Mouse (Mus musculus): ENCODE results near the gene Zkscan3. TPM values are rescaled to one million over a fixed set of nuclear protein-coding genes. Genes with fewer than 3 reads are reported as not detected.

Gene Zkscan3
- 71.4 and 75.9 TPM in 2 replicates for polyA plus RNA-seq (2015; fragmentation: Nextera tagmentation; extraction: Ambion mirVana)

- peak within 1 kb of the TSS; percentile 64 for H3K4me2 ChIP-seq
- peak within 1 kb of the TSS; percentile 71 for H3K9ac ChIP-seq
- peak; percentile 96 for ATAC-seq (replicated peaks)
- no peaks in the 10 kb centered on the region for H3K36me3 ChIP-seq (replicated peaks)
- H3K27me3 ChIP-seq (replicated peaks): peaks cover 3% of the 10 kb centered on the region; the same call in 1 of the 2 replicates
- peaks cover 34% of the 10 kb centered on the region for H3K4me1 ChIP-seq
- WGBS: under 1% methylated on average over 35 of the region's 35 CpGs
- peak within 1 kb of the TSS; percentile 78 for H3K27ac ChIP-seq
- H3K4me3 ChIP-seq: peak within 1 kb of the TSS; percentile 70
- no peaks in the 10 kb centered on the region for H3K9me3 ChIP-seq
These were observed at the start of gene Zkscan3 for GRCm38 (mm10) chr13:21402287-21402846. Gene Zkscan3, minus strand, starts transcription at chr13:21402755.

GRCm38 (mm10) chr13:21447856-21448614, 45.5 kb upstream of the Zkscan3 start:
- Histone ChIP-seq H3K4me2 (no peak overlapping the region), H3K4me3 (no peak overlapping the region), H3K9me3 (no peaks in the 10 kb centered on the region), H3K4me1 (peaks cover 10% of the 10 kb centered on the region), H3K27me3 (replicated peaks) (no peaks in the 10 kb centered on the region), H3K9ac (no peak overlapping the region), H3K36me3 (replicated peaks) (peaks cover 32% of the 10 kb centered on the region; the same call in 1 of the 2 replicates), H3K27ac (no peak overlapping the region)
- 81% methylated on average over 16 of the region's 16 CpGs for WGBS
- no peak for ATAC-seq (replicated peaks)

- Histone ChIP-seq H3K4me2 (no peak overlapping the region), H3K9me3 (no peaks in the 10 kb centered on the region), H3K27me3 (replicated peaks) (no peaks in the 10 kb centered on the region), H3K4me3 (no peak overlapping the region), H3K27ac (no peak overlapping the region), H3K9ac (no peak overlapping the region), H3K4me1 (peaks cover under 1% of the 10 kb centered on the region), H3K36me3 (replicated peaks) (peaks cover 36% of the 10 kb centered on the region; the same call in 1 of the 2 replicates)
- no peak for ATAC-seq (replicated peaks)
- WGBS: 90% methylated on average over 9 of the region's 9 CpGs
These were observed 44.2 kb upstream of the Zkscan3 start for GRCm38 (mm10) chr13:21446796-21447195.

- Histone ChIP-seq H3K4me2 (peak overlapping the region; percentile 81), H3K9me3 (no peaks in the 10 kb centered on the region), H3K27ac (peak overlapping the region; percentile 75), H3K4me1 (peaks cover 16% of the 10 kb centered on the region), H3K4me3 (peak overlapping the region; percentile 50), H3K36me3 (replicated peaks) (peaks cover 24% of the 10 kb centered on the region; the same call in 1 of the 2 replicates), H3K9ac (peak overlapping the region; percentile 51), H3K27me3 (replicated peaks) (no peaks in the 10 kb centered on the region)
- 15% methylated on average over 10 of the region's 10 CpGs for WGBS
- ATAC-seq (replicated peaks): peak; percentile 65
These were observed 38.6 kb upstream of the Zkscan3 start for GRCm38 (mm10) chr13:21441207-21441572.

GRCm38 (mm10) chr13:21440503-21441206, 38.1 kb upstream of the Zkscan3 start, which contains the start of gene Pgbd1:
Gene Pgbd1, minus strand, starts transcription at chr13:21441058.
- WGBS: under 1% methylated on average over 32 of the region's 32 CpGs
- Histone ChIP-seq H3K36me3 (replicated peaks) (peaks cover 22% of the 10 kb centered on the region; the same call in 1 of the 2 replicates), H3K9ac (peak within 1 kb of the TSS; percentile 51), H3K4me2 (peak within 1 kb of the TSS; percentile 81), H3K4me3 (peak within 1 kb of the TSS; percentile 50), H3K27me3 (replicated peaks) (no peaks in the 10 kb centered on the region), H3K27ac (peak within 1 kb of the TSS; percentile 75), H3K4me1 (peaks cover 16% of the 10 kb centered on the region), H3K9me3 (no peaks in the 10 kb centered on the region)
- peak; percentile 98 for ATAC-seq (replicated peaks)

GRCm38 (mm10) chr13:21435476-21435875, 32.9 kb upstream of the Zkscan3 start:
- WGBS: 93% methylated on average over 4 of the region's 4 CpGs
- H3K36me3 ChIP-seq (replicated peaks): no peaks in the 10 kb centered on the region
- H3K27ac ChIP-seq: no peak overlapping the region
- H3K4me1 ChIP-seq: peaks cover 9% of the 10 kb centered on the region
- no peaks in the 10 kb centered on the region for H3K9me3 ChIP-seq
- H3K4me3 ChIP-seq: no peak overlapping the region
- no peaks in the 10 kb centered on the region for H3K27me3 ChIP-seq (replicated peaks)
- no peak for ATAC-seq (replicated peaks)
- no peak overlapping the region for H3K9ac ChIP-seq
- no peak overlapping the region for H3K4me2 ChIP-seq

- WGBS: 100% methylated on average over 1 of the region's 1 CpGs
- Histone ChIP-seq H3K27ac (no peak overlapping the region), H3K36me3 (replicated peaks) (no peaks in the 10 kb centered on the region), H3K9ac (no peak overlapping the region), H3K4me2 (no peak overlapping the region), H3K27me3 (replicated peaks) (no peaks in the 10 kb centered on the region), H3K4me3 (no peak overlapping the region), H3K9me3 (no peaks in the 10 kb centered on the region), H3K4me1 (no peaks in the 10 kb centered on the region)
- no peak for ATAC-seq (replicated peaks)
These were observed 25.1 kb upstream of the Zkscan3 start for GRCm38 (mm10) chr13:21427631-21428030.

- WGBS: 73% methylated on average over 5 of the region's 5 CpGs
- no peak overlapping the region for H3K9ac ChIP-seq
- H3K9me3 ChIP-seq: no peaks in the 10 kb centered on the region
- no peak overlapping the region for H3K4me3 ChIP-seq
- H3K4me2 ChIP-seq: no peak overlapping the region
- H3K36me3 ChIP-seq (replicated peaks): no peaks in the 10 kb centered on the region
- ATAC-seq (replicated peaks): no peak
- no peaks in the 10 kb centered on the region for H3K4me1 ChIP-seq
- H3K27ac ChIP-seq: no peak overlapping the region
- no peaks in the 10 kb centered on the region for H3K27me3 ChIP-seq (replicated peaks)
These were observed 20.7 kb upstream of the Zkscan3 start for GRCm38 (mm10) chr13:21423301-21423700.

GRCm38 (mm10) chr13:21418865-21419264, 16.3 kb upstream of the Zkscan3 start:
- no peaks in the 10 kb centered on the region for H3K4me1 ChIP-seq
- H3K4me3 ChIP-seq: no peak overlapping the region
- no peaks in the 10 kb centered on the region for H3K27me3 ChIP-seq (replicated peaks)
- H3K9me3 ChIP-seq: no peaks in the 10 kb centered on the region
- H3K36me3 ChIP-seq (replicated peaks): no peaks in the 10 kb centered on the region
- ATAC-seq (replicated peaks): no peak
- no peak overlapping the region for H3K9ac ChIP-seq
- H3K4me2 ChIP-seq: no peak overlapping the region
- 78% methylated on average over 6 of the region's 6 CpGs for WGBS
- H3K27ac ChIP-seq: no peak overlapping the region

GRCm38 (mm10) chr13:21417298-21418010, 14.9 kb upstream of the Zkscan3 start:
- no peaks in the 10 kb centered on the region for H3K4me1 ChIP-seq
- H3K27me3 ChIP-seq (replicated peaks): no peaks in the 10 kb centered on the region
- no peak overlapping the region for H3K4me3 ChIP-seq
- no peak overlapping the region for H3K27ac ChIP-seq
- no peak overlapping the region for H3K9ac ChIP-seq
- H3K36me3 ChIP-seq (replicated peaks): no peaks in the 10 kb centered on the region
- no peak overlapping the region for H3K4me2 ChIP-seq
- 85% methylated on average over 6 of the region's 6 CpGs for WGBS
- H3K9me3 ChIP-seq: no peaks in the 10 kb centered on the region
- ATAC-seq (replicated peaks): no peak

GRCm38 (mm10) chr13:21415750-21416149, 13.2 kb upstream of the Zkscan3 start:
- Histone ChIP-seq H3K9ac (no peak overlapping the region), H3K4me2 (no peak overlapping the region), H3K4me3 (no peak overlapping the region), H3K27ac (no peak overlapping the region), H3K4me1 (no peaks in the 10 kb centered on the region), H3K9me3 (no peaks in the 10 kb centered on the region), H3K27me3 (replicated peaks) (no peaks in the 10 kb centered on the region), H3K36me3 (replicated peaks) (no peaks in the 10 kb centered on the region)
- WGBS: 88% methylated on average over 2 of the region's 2 CpGs
- ATAC-seq (replicated peaks): no peak

- Histone ChIP-seq H3K36me3 (replicated peaks) (no peaks in the 10 kb centered on the region), H3K27ac (no peak overlapping the region), H3K9ac (no peak overlapping the region), H3K9me3 (no peaks in the 10 kb centered on the region), H3K27me3 (replicated peaks) (no peaks in the 10 kb centered on the region), H3K4me2 (no peak overlapping the region), H3K4me1 (no peaks in the 10 kb centered on the region), H3K4me3 (no peak overlapping the region)
- 80% methylated on average over 4 of the region's 4 CpGs for WGBS
- no peak for ATAC-seq (replicated peaks)
These were observed 12.7 kb upstream of the Zkscan3 start for GRCm38 (mm10) chr13:21415266-21415665.
